Mouse (Mus musculus): ENCODE measurements around the gene Irgm1.
"Not testable (repeated sequence)": the region's sequence is repeated elsewhere in the genome, so short reads cannot be mapped to it uniquely, and the experiment has no call there.

The Irgm1 gene

DNA sequence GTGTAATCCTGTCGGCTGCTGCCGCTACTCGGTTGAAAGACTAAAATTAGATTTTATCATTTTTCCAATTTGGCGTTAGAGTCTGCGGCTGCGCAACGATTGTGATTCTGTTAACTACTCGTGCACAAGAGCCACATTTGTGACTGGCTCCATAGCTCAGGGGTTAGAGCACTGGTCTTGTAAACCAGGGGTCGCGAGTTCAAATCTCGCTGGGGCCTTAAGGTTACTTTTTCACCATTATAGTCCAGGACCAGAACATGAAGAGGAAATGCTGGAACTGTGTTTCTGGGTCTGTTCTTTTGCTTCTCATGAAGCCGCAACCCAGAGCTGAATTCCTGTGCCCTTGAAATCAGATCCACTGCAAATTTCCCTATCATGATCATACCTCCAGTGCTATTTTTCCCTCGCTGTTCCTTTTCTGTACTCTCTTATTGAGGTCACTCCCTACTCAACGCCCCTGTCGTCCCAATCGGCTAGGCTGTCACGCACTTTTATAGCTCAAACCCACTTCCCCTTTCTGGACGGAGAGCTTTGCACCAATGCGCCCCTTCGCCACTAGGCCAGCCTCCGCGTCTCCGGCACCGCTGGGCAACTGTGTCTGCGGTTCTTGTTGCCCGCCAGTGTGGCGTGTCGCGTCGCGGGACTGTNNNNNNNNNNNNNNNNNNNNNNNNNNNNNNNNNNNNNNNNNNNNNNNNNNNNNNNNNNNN lies 17.9 kb downstream of the Irgm1 start:
- peak; percentile 82 to 91 for DNase-seq (ENCODE audit: low spot score in 2 of 2)

DNA sequence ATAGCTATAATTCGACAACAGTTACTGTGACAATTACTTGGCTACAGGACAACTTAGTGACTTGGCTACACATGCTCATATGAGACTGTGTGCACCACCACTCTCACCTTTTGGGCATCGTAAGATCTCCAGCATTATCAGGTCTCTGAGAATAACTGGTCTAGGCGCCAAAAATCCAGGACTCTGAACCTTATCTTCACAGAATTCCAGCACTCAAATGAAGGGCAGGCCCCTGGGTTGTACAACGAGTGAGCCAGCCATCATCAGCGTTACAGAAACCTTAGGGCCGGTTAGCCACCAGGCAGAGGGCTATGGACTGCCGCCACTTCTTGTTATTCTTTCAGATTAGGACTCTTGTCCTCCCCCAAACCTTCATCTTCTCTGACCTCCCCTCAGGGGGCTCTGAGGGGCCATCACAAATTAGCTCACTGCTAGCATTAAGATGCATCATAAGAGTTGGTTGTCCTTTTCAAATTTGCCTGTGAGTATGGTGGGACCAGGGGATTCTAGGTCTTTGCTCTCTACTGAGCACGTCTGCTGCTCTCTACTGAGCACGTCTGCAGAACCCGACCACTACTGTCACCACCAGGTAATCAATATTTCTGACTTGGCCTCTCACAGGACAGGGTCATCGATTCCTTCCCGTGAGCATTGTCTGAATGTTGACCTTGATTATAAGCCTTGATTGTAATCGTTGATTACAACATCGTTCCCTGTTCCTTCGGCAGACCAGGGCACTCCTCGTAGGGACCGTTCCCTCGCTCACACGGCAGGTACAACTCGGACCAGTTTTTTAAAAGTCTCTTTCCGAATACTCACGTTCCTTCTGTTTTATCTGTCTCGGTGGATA lies 18.6 kb downstream of the Irgm1 start:
- peak in 1 of 2 experiments; percentile 53 for DNase-seq (ENCODE audit: low spot score in 2 of 2)

DNA sequence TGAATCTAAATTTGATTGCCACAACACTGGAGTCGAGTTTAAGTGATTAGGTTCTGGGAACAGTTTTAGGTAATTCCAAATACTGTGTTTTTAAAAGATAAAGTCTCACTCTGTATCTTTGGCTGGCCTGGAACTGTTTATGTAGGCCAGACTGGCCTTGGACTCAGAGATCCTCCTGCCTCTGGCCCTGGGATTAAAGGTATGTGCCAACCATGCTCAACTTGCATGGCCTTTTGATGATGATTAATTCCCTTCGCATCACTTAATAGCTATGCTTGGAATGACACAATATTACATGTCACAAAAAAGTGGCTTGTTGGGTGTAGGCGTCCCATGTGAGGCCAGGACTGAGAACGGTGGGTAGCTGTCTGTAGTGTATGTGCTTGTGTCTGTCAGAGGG lies 19.3 kb downstream of the Irgm1 start:
- DNase-seq (ENCODE audit: low spot score in 2 of 2) = peak in 1 of 2 experiments; percentile 37

DNA sequence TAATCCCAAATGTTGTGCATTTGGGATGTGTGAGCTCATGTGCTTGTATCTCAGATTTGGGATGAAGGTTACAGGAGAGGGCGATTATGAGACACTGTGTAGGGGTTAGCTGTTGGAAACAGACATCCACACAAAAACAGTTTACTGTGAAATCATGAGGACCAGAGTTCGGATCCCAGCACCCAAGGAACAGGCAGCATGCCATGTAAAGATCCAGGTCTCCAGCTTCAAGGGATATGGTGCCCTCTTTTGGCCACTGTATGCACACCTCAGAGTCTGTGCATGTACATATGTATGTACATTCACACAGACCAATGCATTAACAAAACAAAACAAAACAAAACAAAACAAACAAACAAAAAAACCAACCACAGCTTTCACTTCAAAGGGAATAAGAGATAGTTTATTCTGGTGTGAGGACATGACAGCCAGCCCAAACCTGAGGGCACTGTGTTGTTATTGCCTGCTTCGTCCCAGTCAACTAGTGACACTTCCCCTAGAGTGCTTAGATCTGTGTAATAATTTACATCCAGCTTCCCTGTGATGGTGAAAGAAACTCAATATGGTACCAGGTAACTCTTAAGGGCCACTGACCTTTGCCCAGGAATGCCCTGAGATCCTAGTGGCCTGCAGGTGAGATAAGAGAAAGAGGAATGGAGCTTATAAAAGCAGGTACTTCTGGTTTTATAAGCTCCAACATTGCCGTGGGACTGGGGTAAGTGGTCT lies 20.1 kb downstream of the Irgm1 start:
- DNase-seq (ENCODE audit: low spot score in 2 of 2) = no peak

DNA sequence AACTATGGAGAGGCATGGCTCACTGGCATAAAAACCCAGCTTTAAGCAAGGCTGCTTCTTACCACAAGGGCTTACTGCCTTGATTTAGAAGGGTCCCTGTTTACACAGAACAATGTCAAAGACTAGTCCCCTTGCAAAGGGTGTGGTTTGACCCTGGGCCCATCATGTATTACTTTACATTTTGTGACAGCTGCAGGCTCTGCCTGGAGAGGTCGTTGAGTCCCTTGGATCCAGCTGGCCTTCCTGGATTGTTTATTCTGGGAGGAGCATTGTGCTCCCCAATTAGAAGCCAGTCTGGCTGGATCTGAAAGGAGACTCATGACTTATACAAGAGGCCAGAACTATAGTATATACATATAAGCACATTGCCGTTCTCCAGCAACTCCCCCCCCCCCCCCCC lies 21.2 kb downstream of the Irgm1 start:
- DNase-seq (ENCODE audit: low spot score in 2 of 2) = no peak

DNA sequence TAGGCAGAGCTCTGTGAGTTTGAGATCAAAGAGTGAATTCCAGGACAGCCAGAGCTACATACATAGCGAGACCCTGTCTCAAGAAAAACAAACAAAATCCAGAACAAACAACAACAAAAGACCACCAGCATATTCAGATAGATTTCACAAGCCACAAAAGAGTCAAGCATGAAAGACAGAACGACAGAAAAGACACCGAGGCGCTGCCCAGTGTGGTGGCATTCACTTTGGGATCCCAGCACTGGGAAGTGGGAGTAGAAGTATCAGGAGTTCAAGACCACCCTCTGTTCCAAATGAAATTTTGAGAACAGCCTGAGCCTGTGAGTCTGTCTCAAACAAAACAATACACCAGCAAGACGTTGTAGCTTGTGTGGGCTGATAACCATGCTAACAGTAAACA lies 24.6 kb downstream of the Irgm1 start:
- DNase-seq (ENCODE audit: low spot score in 2 of 2) = no peak

DNA sequence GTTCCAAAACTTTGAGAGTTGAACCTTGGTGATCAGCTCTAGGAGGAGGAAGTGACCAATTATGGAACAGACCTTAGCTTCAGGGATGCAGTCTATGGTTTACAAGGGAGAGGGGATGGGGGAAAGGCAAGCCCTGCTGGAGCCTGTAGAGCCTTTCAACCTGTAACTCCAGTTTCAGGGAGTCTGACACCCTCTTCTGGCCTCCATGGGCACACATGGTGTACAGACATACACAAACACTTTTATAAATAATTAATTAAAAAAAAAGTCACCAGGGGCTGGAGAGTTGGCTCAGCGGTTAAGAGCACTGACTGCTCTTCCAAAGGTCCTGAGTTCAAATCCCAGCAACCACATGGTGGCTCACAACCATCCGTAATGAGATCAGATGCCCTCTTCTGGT lies 25.1 kb downstream of the Irgm1 start:
- DNase-seq (ENCODE audit: low spot score in 2 of 2) = not testable (repeated sequence)

DNA sequence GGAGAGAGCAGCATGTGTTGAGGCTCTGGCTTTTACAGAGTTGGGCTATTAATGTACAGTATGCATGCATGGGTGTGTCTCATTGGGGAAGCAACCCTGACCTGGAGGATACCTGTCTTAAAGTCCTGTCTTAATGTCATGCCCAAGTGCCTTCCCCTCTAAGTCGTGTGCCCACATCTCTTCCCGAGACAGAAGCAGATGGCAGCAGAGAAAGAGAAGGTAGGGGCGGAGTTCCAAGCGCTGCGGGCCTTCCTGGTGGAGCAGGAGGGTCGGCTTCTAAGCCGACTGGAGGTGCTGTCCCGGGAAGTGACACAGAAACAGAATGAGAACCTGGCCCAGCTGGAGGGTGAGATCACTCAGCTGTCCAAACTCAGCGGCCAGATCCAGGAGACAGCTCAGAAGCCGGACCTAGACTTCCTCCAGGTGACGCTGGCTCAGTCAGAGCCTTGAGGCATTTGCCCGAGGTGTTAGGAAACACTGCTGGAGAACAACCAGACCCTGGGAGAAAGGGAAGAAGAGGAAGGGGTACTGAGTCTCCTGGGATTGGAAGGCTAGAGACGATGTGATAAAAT lies 26.2 kb downstream of the Irgm1 start:
- DNase-seq (ENCODE audit: low spot score in 2 of 2) = no peak

DNA sequence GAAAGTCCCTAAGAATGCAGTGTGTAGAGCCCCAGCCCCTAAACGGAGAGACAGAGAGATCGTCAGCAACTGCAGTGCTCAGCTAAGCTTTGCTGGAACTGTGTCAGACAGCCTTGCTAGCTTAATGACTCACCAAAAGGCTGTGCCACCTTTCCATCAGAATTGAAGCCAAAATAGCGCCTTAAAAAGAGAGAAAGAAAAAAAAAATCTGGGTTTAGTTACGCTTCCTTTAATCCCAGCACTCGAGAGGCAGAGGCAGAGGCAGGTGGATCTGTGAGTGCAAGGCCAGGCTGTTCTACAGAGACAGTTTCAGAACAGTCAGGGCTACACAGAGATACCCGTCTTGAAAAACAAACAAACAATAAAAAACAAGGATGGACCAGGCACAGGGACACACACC lies 27.2 kb downstream of the Irgm1 start:
- no peak for DNase-seq (ENCODE audit: low spot score in 2 of 2)

DNA sequence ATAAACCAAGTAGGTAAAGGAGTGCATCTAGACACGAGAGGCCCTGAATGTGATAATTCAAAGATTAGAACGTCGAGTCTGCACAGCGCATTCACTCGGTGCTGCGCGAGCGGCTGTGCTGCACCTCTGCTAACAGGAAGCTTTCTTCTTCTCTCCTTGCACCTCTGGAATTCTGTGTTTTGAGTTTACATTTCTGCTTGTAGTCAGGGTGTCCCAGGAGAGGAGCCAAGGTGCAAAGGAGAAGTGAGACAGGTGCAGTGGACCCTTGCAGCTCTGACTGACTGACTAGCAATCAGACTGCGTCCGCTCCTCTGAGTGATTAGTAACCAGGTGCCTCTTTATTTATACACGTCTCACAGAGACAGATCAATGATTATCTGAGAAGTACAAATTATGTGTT lies 28.3 kb downstream of the Irgm1 start:
- no peak for DNase-seq (ENCODE audit: low spot score in 2 of 2)

DNA sequence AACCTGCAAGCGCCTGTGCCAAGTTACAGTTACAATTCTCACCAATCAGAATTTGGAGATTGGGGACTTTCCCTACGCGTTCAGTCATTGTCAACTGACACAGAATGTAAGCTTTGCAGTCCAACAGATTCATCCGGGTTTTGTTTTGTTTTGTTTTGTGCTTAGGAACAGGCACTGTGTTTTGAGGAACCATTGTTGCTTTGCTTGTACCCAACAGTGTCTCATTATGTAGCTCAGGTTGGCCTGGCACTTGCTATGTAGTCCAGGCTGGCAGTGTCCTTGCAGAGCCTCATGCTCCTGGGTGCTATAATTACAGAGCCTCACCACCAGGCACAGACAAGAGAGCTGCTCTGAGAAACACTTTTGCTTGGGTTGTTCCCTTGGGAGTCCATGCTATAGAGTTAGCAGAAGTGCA lies 29.1 kb downstream of the Irgm1 start:
- no peak for DNase-seq (ENCODE audit: low spot score in 2 of 2)

DNA sequence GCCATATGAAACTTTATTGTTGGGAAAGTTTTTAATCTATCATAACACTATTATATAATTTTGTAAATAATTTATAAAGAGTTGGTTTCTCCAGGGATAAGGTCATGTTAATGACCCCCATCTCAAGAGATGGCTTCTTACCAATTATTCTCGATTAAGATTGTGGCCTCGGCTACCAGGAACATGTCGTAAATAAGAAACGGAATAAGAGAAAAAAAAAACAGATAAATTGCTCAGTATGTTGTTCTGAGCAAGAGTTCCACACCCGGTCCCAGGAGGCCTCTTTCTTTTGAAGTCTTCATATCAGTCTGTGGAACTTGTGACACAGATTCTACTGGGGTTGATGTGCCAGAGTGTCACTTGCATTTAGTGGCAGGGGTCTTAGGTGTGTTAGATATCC lies 30.3 kb downstream of the Irgm1 start:
- DNase-seq (ENCODE audit: low spot score in 2 of 2) = no peak

DNA sequence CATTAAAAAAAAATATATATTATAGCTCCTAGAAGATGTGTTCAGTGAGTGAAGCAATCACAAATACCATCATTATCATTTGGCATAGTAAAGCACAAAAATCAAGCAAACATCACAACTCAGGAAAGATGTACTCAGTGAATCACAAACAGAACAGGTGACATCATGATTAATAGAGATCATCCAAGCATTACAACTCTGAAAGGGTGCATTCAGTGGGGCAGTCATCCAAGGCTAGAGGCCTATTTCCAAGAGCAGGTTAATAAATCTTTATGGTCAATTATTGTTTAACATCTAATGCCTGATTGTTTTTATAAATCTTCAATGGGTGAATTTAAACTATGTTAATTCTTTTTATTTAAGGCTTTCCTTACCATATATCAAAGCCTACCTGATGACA lies 30.7 kb downstream of the Irgm1 start:
- no peak for DNase-seq (ENCODE audit: low spot score in 2 of 2)

DNA sequence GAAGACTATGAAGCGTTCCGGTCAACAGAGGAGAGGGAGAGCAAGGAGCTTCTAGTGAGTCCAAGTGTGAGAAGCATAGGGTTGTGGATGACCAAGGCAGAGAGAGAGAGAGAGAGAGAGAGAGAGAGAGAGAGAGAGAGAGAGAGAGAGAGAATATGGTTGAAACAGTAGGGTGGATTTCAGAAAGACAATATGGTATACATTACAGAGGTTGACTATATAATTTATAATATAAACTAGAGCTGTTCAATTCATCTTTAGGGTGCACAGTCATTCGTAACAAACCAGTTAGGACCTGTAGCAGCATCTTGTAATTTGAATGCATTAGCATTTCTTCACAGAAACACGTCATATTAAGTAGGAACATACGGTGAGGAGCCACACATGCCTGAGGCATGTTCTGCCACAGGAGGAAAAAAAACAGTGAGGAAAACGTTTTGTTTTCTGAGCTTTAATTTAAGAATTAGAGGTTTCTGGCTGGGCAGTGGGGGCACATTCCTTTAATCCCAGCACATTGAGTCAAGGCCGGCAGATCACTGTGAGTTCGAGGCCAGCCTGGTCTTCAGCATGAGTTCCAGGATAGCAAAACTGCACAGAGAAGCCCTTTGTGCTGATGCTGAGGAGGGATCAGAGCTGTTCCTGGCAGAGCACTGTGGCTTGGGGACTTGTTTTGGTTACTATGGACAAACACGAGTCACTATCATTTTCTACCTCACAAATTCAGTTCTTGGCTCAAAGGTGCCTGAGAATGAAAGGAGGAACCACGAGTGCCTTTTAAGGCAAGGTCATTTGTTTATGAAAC lies 32.4 kb downstream of the Irgm1 start:
- DNase-seq (ENCODE audit: low spot score in 2 of 2) = no peak

DNA sequence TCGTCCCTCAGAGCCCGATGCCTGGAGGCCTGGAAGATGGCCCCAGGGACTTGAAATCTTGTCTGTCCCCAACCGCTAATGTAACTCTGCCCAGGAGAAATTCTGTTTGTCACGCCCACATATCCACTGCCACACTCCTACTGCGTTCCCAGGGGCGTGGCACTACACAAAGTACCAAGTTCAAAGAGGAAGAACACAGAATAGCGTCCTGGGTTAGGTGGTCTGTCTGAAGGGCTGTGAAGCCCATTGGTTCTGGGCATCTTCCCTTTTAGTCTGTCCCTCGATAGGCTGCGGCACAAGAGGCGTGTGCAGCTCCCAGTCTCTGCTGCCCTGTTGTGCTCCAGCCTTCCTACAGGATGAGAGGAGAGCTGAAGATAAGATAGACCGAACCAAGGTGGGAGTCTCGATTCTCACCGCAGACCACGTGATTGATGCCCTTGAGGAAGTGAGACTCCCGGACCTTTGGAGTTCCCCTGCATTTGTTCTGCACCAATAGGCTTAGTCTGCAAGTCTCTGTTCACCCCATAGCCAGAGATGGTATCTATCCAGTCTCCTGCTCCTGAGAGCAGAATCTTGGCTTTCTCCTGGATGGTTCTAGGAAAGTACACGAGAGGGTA lies 33.2 kb downstream of the Irgm1 start:
- peak in 1 of 2 experiments; percentile 42 for DNase-seq (ENCODE audit: low spot score in 2 of 2)

DNA sequence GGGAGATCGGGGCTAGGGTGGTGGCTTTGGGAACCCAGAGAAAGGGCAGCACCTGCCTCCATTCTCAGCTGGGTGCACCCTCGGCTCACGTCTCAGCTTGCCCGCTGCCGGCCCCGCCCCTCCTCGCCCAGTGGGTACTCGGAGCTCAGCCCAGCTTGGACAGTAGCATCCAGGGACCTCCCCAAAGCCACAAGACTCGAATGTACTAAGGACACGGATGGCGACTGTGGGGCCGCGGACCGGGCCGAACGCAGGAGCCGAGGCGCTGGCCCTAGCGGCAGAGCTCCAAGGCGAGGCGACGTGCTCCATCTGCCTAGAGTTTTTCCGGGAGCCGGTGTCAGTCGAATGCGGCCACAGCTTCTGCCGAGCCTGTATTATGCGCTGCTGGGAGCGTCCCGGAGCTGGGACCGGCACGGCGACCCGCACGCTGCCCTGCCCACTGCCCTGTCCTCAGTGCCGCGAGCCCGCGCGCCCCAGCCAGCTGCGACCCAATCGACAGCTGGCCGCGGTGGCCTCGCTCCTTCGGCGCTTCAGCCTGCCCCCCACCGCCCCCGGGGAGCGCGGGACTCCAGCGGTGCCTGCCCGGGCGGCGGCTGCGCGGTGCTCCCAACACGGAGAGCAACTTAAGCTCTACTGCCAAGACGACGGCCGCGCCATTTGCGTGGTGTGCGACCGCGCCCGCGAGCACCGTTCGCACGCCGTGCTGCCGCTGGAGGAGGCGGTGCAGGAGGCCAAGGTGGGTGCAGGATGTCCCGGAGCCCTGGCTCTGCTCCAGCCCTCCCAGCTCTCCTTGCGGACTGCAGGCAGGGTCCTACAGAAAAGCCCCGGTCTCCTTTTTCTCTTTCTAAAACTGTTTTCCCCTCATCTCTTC lies 33.9 kb downstream of the Irgm1 start:
- peak; percentile 50 to 83 for DNase-seq (ENCODE audit: low spot score in 2 of 2)

DNA sequence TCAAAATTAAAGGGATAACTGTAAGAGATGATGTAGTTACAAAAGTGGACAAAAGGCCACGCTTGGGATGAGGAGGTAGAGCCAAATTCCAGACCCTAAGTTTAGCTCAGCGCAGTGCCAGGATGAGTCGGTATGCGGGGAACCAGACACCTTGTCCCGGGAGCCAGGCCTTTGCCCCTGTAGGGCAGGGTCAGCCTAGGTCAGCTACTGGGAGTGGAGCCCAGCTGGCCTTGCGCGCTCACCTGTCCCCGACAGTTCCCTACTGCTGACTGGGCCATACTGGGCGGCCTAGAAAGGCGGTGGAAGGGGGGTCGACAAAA lies 34.5 kb downstream of the Irgm1 start:
- DNase-seq (ENCODE audit: low spot score in 2 of 2) = no peak

DNA sequence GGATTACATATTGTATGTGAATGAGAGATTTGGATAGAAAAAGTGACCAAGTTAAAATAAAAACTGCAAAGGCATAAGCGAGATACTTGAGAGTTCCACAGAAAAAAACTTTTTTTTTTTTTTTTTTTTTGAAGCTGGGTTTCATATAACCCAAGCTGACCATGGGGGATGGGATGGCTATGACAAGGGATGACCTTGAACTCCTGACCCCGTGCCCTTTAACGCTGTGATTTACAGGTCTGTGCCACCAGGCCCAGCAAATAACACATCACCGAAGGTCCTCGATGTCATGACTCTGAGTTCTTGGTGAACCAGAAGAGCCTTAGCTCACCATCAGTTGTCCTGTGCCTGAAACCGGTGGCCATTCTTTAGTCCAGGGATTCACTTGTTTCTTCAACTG lies 35.6 kb downstream of the Irgm1 start:
- no peak for DNase-seq (ENCODE audit: low spot score in 2 of 2)

DNA sequence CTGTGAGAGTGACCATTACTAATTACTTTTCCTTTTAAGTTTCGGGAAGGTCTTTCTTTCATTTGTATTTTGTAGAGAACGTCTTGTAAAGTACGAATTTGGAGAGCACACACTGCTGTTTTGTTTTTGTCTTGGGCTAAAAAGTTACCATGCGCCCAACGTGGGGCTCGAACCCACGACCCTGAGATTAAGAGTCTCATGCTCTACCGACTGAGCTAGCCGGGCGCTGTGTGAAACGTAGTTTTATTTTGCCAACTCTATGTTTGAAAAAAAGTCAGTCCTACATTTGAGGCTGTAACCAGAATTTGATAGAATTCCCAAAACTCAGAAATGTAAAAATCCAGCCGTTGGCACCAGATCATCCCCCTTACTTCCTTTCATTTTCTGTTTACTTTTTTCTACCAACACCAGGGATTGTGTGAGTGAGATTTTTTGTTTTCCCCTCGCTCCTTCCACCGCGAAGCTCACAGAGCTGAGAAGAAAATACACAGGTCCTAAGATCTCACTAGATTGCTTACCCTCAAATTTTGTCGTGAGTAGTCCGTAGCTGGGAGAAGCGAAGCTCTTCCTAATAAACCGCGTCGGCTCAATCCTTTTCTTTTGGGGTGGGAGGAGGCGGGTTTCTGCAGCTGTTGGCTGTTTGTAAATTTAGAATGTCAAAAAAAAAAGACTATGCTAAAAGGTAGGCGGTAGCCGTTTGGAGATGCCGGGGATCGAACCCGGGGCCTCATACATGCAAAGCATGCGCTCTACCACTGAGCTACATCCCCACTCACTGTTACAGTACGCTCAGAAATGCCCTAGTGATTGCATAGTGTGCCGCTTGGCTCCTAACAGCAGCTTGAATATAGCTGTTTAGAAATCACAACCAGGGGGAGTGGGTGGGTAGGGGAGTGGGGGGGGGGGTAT lies 37.5 kb downstream of the Irgm1 start:
- peak; percentile 90 to 96 for DNase-seq (ENCODE audit: low spot score in 2 of 2)

All from spleen, postnatal 4 days (tissue).